Mouse (Mus musculus) macrophage (primary cell): ENCODE measurements around the gene Slc1a2. TPM values are rescaled to one million over a fixed set of nuclear protein-coding genes. Genes with fewer than 3 reads are reported as not detected.

Source experiments
- H3K27ac ChIP-seq: fragments of 350-480 bp; formaldehyde crosslinking; 2 replicates; pipeline ENCODE4 v1.9.0; 2021
- H3K36me3 ChIP-seq: fragments of 350-480 bp; formaldehyde crosslinking; 2 replicates; pipeline ENCODE4 v1.9.0; 2021; ENCODE audit errors: inconsistent target
- H3K4me3 ChIP-seq: fragments of 350-480 bp; formaldehyde crosslinking; 2 replicates; pipeline ENCODE4 v1.9.0; 2021; ENCODE audit errors: inconsistent target
- H3K79me2 ChIP-seq: fragments of 350-480 bp; formaldehyde crosslinking; 2 replicates; pipeline ENCODE4 v1.9.0; 2021; ENCODE audit errors: inconsistent target
- WGBS: methylation state at CpG from one replicate; pipeline ENCODE4 v1.1.7; 2026; ENCODE audit warnings: inconsistent platforms; ENCODE audit not compliant: missing documents; 5-methylcytosine and 5-hydroxymethylcytosine counted together
- polyA plus RNA-seq: library from polyadenylated mRNA; stranded (reverse); fragments of 250-400 nt; gene quantifications from 3 replicates; pipeline ENCODE4 v1.2.4, GENCODE M21; 2018; ENCODE audit warnings: inconsistent platforms

Gene Slc1a2
- polyA plus RNA-seq, 1 experiment from 2014 or later = 0.03 TPM

- Histone ChIP-seq H3K27ac (peak overlapping the region; percentile 51; the same call in 1 of the 2 replicates), H3K36me3 (no peaks in the 10 kb centered on the region), H3K4me3 (no peak overlapping the region), H3K79me2 (no peaks in the 10 kb centered on the region)
- WGBS = 82% methylated on average over 1 of the region's 2 CpGs
Observed at GRCm38 (mm10) chr2:102714320-102714719, 55.9 kb downstream of the Slc1a2 start.

- H3K27ac ChIP-seq = no peak overlapping the region
- H3K4me3 ChIP-seq = no peak overlapping the region
- no peaks in the 10 kb centered on the region for H3K79me2 ChIP-seq
- 91% methylated on average over 1 of the region's 1 CpGs for WGBS
- H3K36me3 ChIP-seq = no peaks in the 10 kb centered on the region
Observed at GRCm38 (mm10) chr2:102715754-102716153, 57.3 kb downstream of the Slc1a2 start.

GRCm38 (mm10) chr2:102721859-102722258 is 63.4 kb downstream of the Slc1a2 start:
- Histone ChIP-seq H3K27ac (no peak overlapping the region), H3K36me3 (no peaks in the 10 kb centered on the region), H3K4me3 (no peak overlapping the region), H3K79me2 (no peaks in the 10 kb centered on the region)
- 82% methylated on average over 2 of the region's 2 CpGs for WGBS

- WGBS = 76% methylated on average over 3 of the region's 3 CpGs
- Histone ChIP-seq H3K79me2 (no peaks in the 10 kb centered on the region), H3K4me3 (no peak overlapping the region), H3K27ac (no peak overlapping the region), H3K36me3 (no peaks in the 10 kb centered on the region)
Observed at GRCm38 (mm10) chr2:102725054-102725453, 66.6 kb downstream of the Slc1a2 start.

GRCm38 (mm10) chr2:102730386-102730785 is 71.9 kb downstream of the Slc1a2 start:
- no peaks in the 10 kb centered on the region for H3K36me3 ChIP-seq
- 89% methylated on average over 5 of the region's 5 CpGs for WGBS
- H3K27ac ChIP-seq = no peak overlapping the region
- H3K4me3 ChIP-seq = no peak overlapping the region
- H3K79me2 ChIP-seq = no peaks in the 10 kb centered on the region

- WGBS = 95% methylated on average over 8 of the region's 8 CpGs
- Histone ChIP-seq H3K36me3 (no peaks in the 10 kb centered on the region), H3K4me3 (no peak overlapping the region)
Observed at GRCm38 (mm10) chr2:102730788-102731187, 72.3 kb downstream of the Slc1a2 start.

GRCm38 (mm10) chr2:102733128-102733527 is 74.7 kb downstream of the Slc1a2 start:
- 92% methylated on average over 4 of the region's 4 CpGs for WGBS
- no peak overlapping the region for H3K27ac ChIP-seq
- no peaks in the 10 kb centered on the region for H3K36me3 ChIP-seq
- no peaks in the 10 kb centered on the region for H3K79me2 ChIP-seq
- H3K4me3 ChIP-seq = no peak overlapping the region

More at GRCm38 (mm10) chr2:102730788-102731187, 72.3 kb downstream of the Slc1a2 start:
- Histone ChIP-seq H3K79me2 (no peaks in the 10 kb centered on the region), H3K27ac (no peak overlapping the region)

GRCm38 (mm10) chr2:102734055-102734454 is 75.6 kb downstream of the Slc1a2 start:
- no peak overlapping the region for H3K4me3 ChIP-seq
- WGBS = 78% methylated on average over 3 of the region's 3 CpGs
- H3K27ac ChIP-seq = no peak overlapping the region
- no peaks in the 10 kb centered on the region for H3K79me2 ChIP-seq
- H3K36me3 ChIP-seq = no peaks in the 10 kb centered on the region

GRCm38 (mm10) chr2:102735031-102735430 is 76.6 kb downstream of the Slc1a2 start:
- 89% methylated on average over 2 of the region's 2 CpGs for WGBS
- no peak overlapping the region for H3K27ac ChIP-seq
- H3K79me2 ChIP-seq = no peaks in the 10 kb centered on the region
- no peaks in the 10 kb centered on the region for H3K36me3 ChIP-seq
- H3K4me3 ChIP-seq = no peak overlapping the region

- H3K36me3 ChIP-seq = no peaks in the 10 kb centered on the region
- no peaks in the 10 kb centered on the region for H3K79me2 ChIP-seq
- H3K27ac ChIP-seq = no peak overlapping the region
- WGBS = 91% methylated on average over 9 of the region's 9 CpGs
- H3K4me3 ChIP-seq = no peak overlapping the region
Observed at GRCm38 (mm10) chr2:102735811-102736210, 77.4 kb downstream of the Slc1a2 start.

- Histone ChIP-seq H3K36me3 (no peaks in the 10 kb centered on the region), H3K4me3 (no peak overlapping the region), H3K79me2 (no peaks in the 10 kb centered on the region), H3K27ac (no peak overlapping the region)
- WGBS = 73% methylated on average over 5 of the region's 5 CpGs
Observed at GRCm38 (mm10) chr2:102736490-102736889, 78.0 kb downstream of the Slc1a2 start.

- Histone ChIP-seq H3K4me3 (no peak overlapping the region), H3K36me3 (no peaks in the 10 kb centered on the region), H3K79me2 (no peaks in the 10 kb centered on the region), H3K27ac (no peak overlapping the region)
- WGBS = 31% methylated on average over 1 of the region's 1 CpGs
Observed at GRCm38 (mm10) chr2:102738852-102739251, 80.4 kb downstream of the Slc1a2 start.

- Histone ChIP-seq H3K27ac (no peak overlapping the region), H3K4me3 (no peak overlapping the region), H3K36me3 (no peaks in the 10 kb centered on the region), H3K79me2 (no peaks in the 10 kb centered on the region)
- WGBS = 87% methylated on average over 5 of the region's 5 CpGs
Observed at GRCm38 (mm10) chr2:102742685-102743084, 84.2 kb downstream of the Slc1a2 start.

GRCm38 (mm10) chr2:102743918-102744696 is 85.6 kb downstream of the Slc1a2 start:
- 49% methylated on average over 10 of the region's 10 CpGs for WGBS
- Histone ChIP-seq H3K27ac (no peak overlapping the region), H3K79me2 (no peaks in the 10 kb centered on the region), H3K4me3 (no peak overlapping the region), H3K36me3 (no peaks in the 10 kb centered on the region)

GRCm38 (mm10) chr2:102745259-102745906 is 86.9 kb downstream of the Slc1a2 start:
- WGBS = 31% methylated on average over 7 of the region's 7 CpGs
- Histone ChIP-seq H3K36me3 (no peaks in the 10 kb centered on the region), H3K79me2 (no peaks in the 10 kb centered on the region), H3K27ac (0 out of 2 replicates have a peak overlapping the region, but pooled peaks have one; percentile 12), H3K4me3 (no peak overlapping the region)
